21 mouse cellular contexts compared by ENCODE assay signal in genomic region chr19:41119924-41120323, GRCm38 (mm10). TPM values are rescaled to one million over a fixed set of nuclear protein-coding genes. Genes with fewer than 3 reads are reported as not detected.
DNase-seq lines count a peak whose midpoint lies in the region; ATAC-seq and TF ChIP-seq lines count a peak whose summit lies in the region.
"Had no signal": no experiment of that assay in that cellular context is flagged by ENCODE, and none has a peak within 500 bp of the region (broad histone marks: within the 10 kb centered on the region; RNA-seq: fewer than 3 reads in every experiment).

No protein-coding gene starts in this region.

- no peaks in the 10 kb centered on the region for H3K36me3 ChIP-seq in forebrain, postnatal 0 days (ENCODE audit: insufficient read depth)
- H3K36me3 ChIP-seq in forebrain, embryonic 12.5 days (replicated peaks), result no peaks in the 10 kb centered on the region
- H3K36me3 ChIP-seq: neural tube, embryonic 12.5 days had no signal

- H3K4me3 ChIP-seq in forebrain, postnatal 0 days (ENCODE audit: low read depth, low read length), result no peak overlapping the region
- H3K4me3 ChIP-seq in forebrain, embryonic 12.5 days (replicated peaks), result no peak overlapping the region
- H3K4me3 ChIP-seq: layer of hippocampus, adult 2 months; neural tube, embryonic 12.5 days had no signal

- peak; percentile 46 for DNase-seq in forebrain, postnatal 0 days
- DNase-seq in brain, adult 2 months (ENCODE audit: low read depth, low spot score), result peak; percentile 75
- peak; percentile 43 to 62 for DNase-seq in frontal cortex, postnatal 10 days (ENCODE audit: low spot score in 2 of 2)
- peak; percentile 48 for DNase-seq in left cerebral cortex, postnatal 4 days
- DNase-seq in gastrocnemius, adult 8-10 months (ENCODE audit: low spot score in 2 of 2), result no peak
- no peak for DNase-seq in B cell, adult 2 months
- DNase-seq in thymus, adult 18-20 months, result no peak
- DNase-seq: adrenal gland, postnatal 10 days; gastrocnemius, postnatal 25 days; heart, postnatal 4 days; kidney, adult 18-20 months; lung, adult 2 months; retina, postnatal 1 day had no signal

- H3K27ac ChIP-seq in forebrain, postnatal 0 days (ENCODE audit: low read depth, low read length), result no peak overlapping the region
- H3K27ac ChIP-seq in forebrain, embryonic 12.5 days, result no peak overlapping the region
- H3K27ac ChIP-seq: layer of hippocampus, adult 2 months; neural tube, embryonic 12.5 days had no signal

- H3K4me2 ChIP-seq in forebrain, postnatal 0 days (ENCODE audit: low read depth), result no peak overlapping the region
- H3K4me2 ChIP-seq in forebrain, embryonic 12.5 days, result no peak overlapping the region
- H3K4me2 ChIP-seq: heart, embryonic 11.5 days; neural tube, embryonic 12.5 days had no signal

- TF ChIP-seq CTCF in forebrain, postnatal 0 days (IDR thresholded peaks at IDR 0.05; ENCODE audit: low read depth), result no peak

- no peak overlapping the region for H3K9ac ChIP-seq in forebrain, postnatal 0 days
- H3K9ac ChIP-seq in forebrain, embryonic 12.5 days, result no peak overlapping the region
- H3K9ac ChIP-seq: neural tube, embryonic 12.5 days had no signal

- ATAC-seq in forebrain, postnatal 0 days, result peak; percentile 81
- no peak for ATAC-seq in forebrain, embryonic 12.5 days (ENCODE audit: low FRiP score)
- ATAC-seq: midbrain, embryonic 16.5 days had no signal

- no peaks in the 10 kb centered on the region for H3K27me3 ChIP-seq in forebrain, postnatal 0 days (ENCODE audit: insufficient read depth, low read length)
- peaks cover 24% of the 10 kb centered on the region for H3K27me3 ChIP-seq in forebrain, embryonic 12.5 days
- H3K27me3 ChIP-seq: neural tube, embryonic 12.5 days had no signal

- no peaks in the 10 kb centered on the region for H3K4me1 ChIP-seq in forebrain, postnatal 0 days (ENCODE audit: insufficient read depth)
- peaks cover 10% of the 10 kb centered on the region for H3K4me1 ChIP-seq in forebrain, embryonic 12.5 days

- no peaks in the 10 kb centered on the region for H3K9me3 ChIP-seq in forebrain, postnatal 0 days (ENCODE audit: low read length)
- no peaks in the 10 kb centered on the region for H3K9me3 ChIP-seq in forebrain, embryonic 12.5 days
- H3K9me3 ChIP-seq: neural tube, embryonic 12.5 days had no signal

- intact Hi-C loops in left cerebral cortex, postnatal 4 days (cut with DNase I), result no loop called here

- WGBS in forebrain, postnatal 0 days, result 63% methylated on average over 13 of the region's 13 CpGs
- 89% methylated on average over 13 of the region's 13 CpGs for WGBS in forebrain, embryonic 12.5 days

RNA-seq across cellular contexts. Expression of gene Opalin, which starts 43.0 kb away (rescaled TPM):
- total RNA-seq in forebrain, postnatal 0 days (2014; rRNA removed), result not detected in 2 replicates
- not detected in 2 replicates for polyA plus RNA-seq in forebrain, postnatal 0 days (2015; fragmentation: Nextera tagmentation; extraction: Ambion mirVana)
- polyA plus RNA-seq in forebrain, embryonic 12.5 days (2016; fragmentation: Nextera tagmentation; extraction: Ambion mirVana), result not detected in 2 replicates
- not detected for total RNA-seq in left cerebral cortex, postnatal 4 days (2021)
- total RNA-seq in gastrocnemius, adult 8-10 months (2022), result not detected
- total RNA-seq: adrenal gland, postnatal 10 days; gastrocnemius, postnatal 25 days; heart, postnatal 4 days; megakaryocyte progenitor cell, adult 5-6 weeks; MEL had no signal
- polyA plus RNA-seq: limb, embryonic 14.5 days; lung, adult 2 months; midbrain, embryonic 16.5 days; neural tube, embryonic 12.5 days had no signal

Comparison
In these comparisons a context has a peak if more than half of its experiments do, and no peak if none do; other contexts are left out.
1. DNase-seq: peak in forebrain, postnatal 0 days (single experiment), brain, adult 2 months (single experiment), frontal cortex, postnatal 10 days (2 of 2) and left cerebral cortex, postnatal 4 days (single experiment); none in gastrocnemius, adult 8-10 months (0 of 2), B cell, adult 2 months (0 of 2) and thymus, adult 18-20 months (0 of 2).